Mouse (Mus musculus) liver, embryonic 12.5 days (tissue): ENCODE measurements around the gene Tulp2. TPM values are rescaled to one million over a fixed set of nuclear protein-coding genes. Genes with fewer than 3 reads are reported as not detected.
"Not testable (repeated sequence)": the region's sequence is repeated elsewhere in the genome, so short reads cannot be mapped to it uniquely, and the experiment has no call there.

Source experiments
- ATAC-seq: fragments of 200-750 bp; cut with Nextera tagmentation; 2 replicates; pipeline ENCODE4 v1.8.0; 2017; ENCODE audit warnings: moderate number of reproducible peaks, mild to moderate bottlenecking, moderate library complexity
- H3K27ac ChIP-seq: fragments of 300-500 bp; sonication (generic); 2 replicates; pipeline ENCODE4 v1.5.1; 2016; ENCODE audit warnings: mild to moderate bottlenecking
- H3K27me3 ChIP-seq: fragments of 300-500 bp; sonication (generic); replicated peaks from 2 replicates; pipeline ENCODE4 v1.6.1; 2016; ENCODE audit warnings: mild to moderate bottlenecking, moderate library complexity
- H3K36me3 ChIP-seq: fragments of 300-500 bp; sonication (generic); 2 replicates; pipeline ENCODE4 v1.6.1; 2016; ENCODE audit warnings: mild to moderate bottlenecking, moderate library complexity
- H3K4me1 ChIP-seq: fragments of 300-500 bp; sonication (generic); 2 replicates; pipeline ENCODE4 v1.6.1; 2016
- H3K4me2 ChIP-seq: fragments of 300-500 bp; sonication (generic); 2 replicates; pipeline ENCODE4 v1.6.1; 2016; ENCODE audit warnings: mild to moderate bottlenecking, moderate library complexity
- H3K4me3 ChIP-seq: fragments of 300-500 bp; sonication (generic); 2 replicates; pipeline ENCODE4 v1.5.1; 2016; ENCODE audit warnings: mild to moderate bottlenecking, moderate library complexity
- H3K9ac ChIP-seq: fragments of 300-500 bp; sonication (generic); 2 replicates; pipeline ENCODE4 v1.6.1; 2016; ENCODE audit warnings: mild to moderate bottlenecking, moderate library complexity
- H3K9me3 ChIP-seq: fragments of 300-500 bp; sonication (generic); replicated peaks from 2 replicates; pipeline ENCODE4 v1.6.1; 2016; ENCODE audit warnings: mild to moderate bottlenecking, moderate library complexity
- WGBS: fragments of 180-500 bp; shearing (Covaris S2); methylation state at CpG from one replicate; pipeline ENCODE4 v1.1.7; 2016; ENCODE audit not compliant: insufficient replicate concordance; 5-methylcytosine and 5-hydroxymethylcytosine counted together
- polyA plus RNA-seq: library from polyadenylated mRNA; unstranded; fragments of >200 nt; fragmentation: Nextera tagmentation; extraction: Ambion mirVana; gene quantifications from 2 replicates; pipeline ENCODE4 v1.2.1, GENCODE M21; 2016

Gene Tulp2
- polyA plus RNA-seq, 1 experiment from 2014 or later, result 2.0 TPM

GRCm38 (mm10) chr7:45451344-45451982 lies 30.2 kb upstream of the Tulp2 start:
- Histone ChIP-seq H3K4me2 (peak overlapping the region; percentile 20), H3K27ac (0 out of 2 replicates have a peak overlapping the region, but pooled peaks have one; percentile 12), H3K4me3 (no peak overlapping the region), H3K9me3 (no peaks in the 10 kb centered on the region), H3K27me3 (no peaks in the 10 kb centered on the region), H3K36me3 (peaks cover 32% of the 10 kb centered on the region), H3K9ac (no peak overlapping the region), H3K4me1 (peaks cover 34% of the 10 kb centered on the region)
- ATAC-seq, result peak; percentile 81
- WGBS, result 51% methylated on average over 23 of the region's 23 CpGs

- no peak overlapping the region for H3K4me2 ChIP-seq
- 89% methylated on average over 15 of the region's 15 CpGs for WGBS
- no peak for ATAC-seq
- peaks cover 38% of the 10 kb centered on the region for H3K4me1 ChIP-seq
- H3K4me3 ChIP-seq, result no peak overlapping the region
- peaks cover 46% of the 10 kb centered on the region for H3K36me3 ChIP-seq
- no peak overlapping the region for H3K9ac ChIP-seq
- H3K9me3 ChIP-seq, result no peaks in the 10 kb centered on the region
- H3K27ac ChIP-seq, result no peak overlapping the region
- H3K27me3 ChIP-seq, result no peaks in the 10 kb centered on the region
Measured at GRCm38 (mm10) chr7:45454971-45455370, 26.7 kb upstream of the Tulp2 start.

GRCm38 (mm10) chr7:45455932-45456696 lies 25.6 kb upstream of the Tulp2 start:
- Histone ChIP-seq H3K9me3 (no peaks in the 10 kb centered on the region), H3K4me1 (peaks cover 47% of the 10 kb centered on the region), H3K9ac (no peak overlapping the region), H3K27ac (peak overlapping the region; percentile 96), H3K4me3 (no peak overlapping the region), H3K27me3 (no peaks in the 10 kb centered on the region), H3K36me3 (peaks cover 50% of the 10 kb centered on the region), H3K4me2 (0 out of 2 replicates have a peak overlapping the region, but pooled peaks have one; percentile 88)
- ATAC-seq, result no peak
- WGBS, result 77% methylated on average over 13 of the region's 13 CpGs

GRCm38 (mm10) chr7:45456721-45457203 lies 24.9 kb upstream of the Tulp2 start:
- no peaks in the 10 kb centered on the region for H3K9me3 ChIP-seq
- WGBS, result 48% methylated on average over 9 of the region's 9 CpGs
- H3K36me3 ChIP-seq, result peaks cover 53% of the 10 kb centered on the region
- no peak for ATAC-seq
- no peaks in the 10 kb centered on the region for H3K27me3 ChIP-seq
- H3K4me3 ChIP-seq, result peak overlapping the region; percentile 87
- H3K4me1 ChIP-seq, result peaks cover 47% of the 10 kb centered on the region
- H3K9ac ChIP-seq, result peak overlapping the region; percentile 93; the same call in 1 of the 2 replicates
- H3K27ac ChIP-seq, result peak overlapping the region; percentile 96
- H3K4me2 ChIP-seq, result peak overlapping the region; percentile 88

GRCm38 (mm10) chr7:45457204-45458060 lies 24.2 kb upstream of the Tulp2 start:
- Histone ChIP-seq H3K4me1 (peaks cover 50% of the 10 kb centered on the region), H3K36me3 (peaks cover 60% of the 10 kb centered on the region), H3K4me2 (peak overlapping the region; percentile 88), H3K27ac (peak overlapping the region; percentile 96), H3K9me3 (no peaks in the 10 kb centered on the region), H3K9ac (peak overlapping the region; percentile 93), H3K4me3 (peak overlapping the region; percentile 87), H3K27me3 (no peaks in the 10 kb centered on the region)
- WGBS, result 37% methylated on average over 9 of the region's 10 CpGs
- peak; percentile 25 for ATAC-seq

- ATAC-seq, result peak; percentile 24
- peaks cover 68% of the 10 kb centered on the region for H3K36me3 ChIP-seq
- H3K4me1 ChIP-seq, result peaks cover 59% of the 10 kb centered on the region
- peak overlapping the region; percentile 88 for H3K4me2 ChIP-seq
- no peaks in the 10 kb centered on the region for H3K27me3 ChIP-seq
- peak overlapping the region; percentile 93 for H3K9ac ChIP-seq
- H3K4me3 ChIP-seq, result peak overlapping the region; percentile 87
- peak overlapping the region; percentile 96 for H3K27ac ChIP-seq
- no peaks in the 10 kb centered on the region for H3K9me3 ChIP-seq
- WGBS, result under 1% methylated on average over 43 of the region's 43 CpGs
Measured at GRCm38 (mm10) chr7:45458748-45459563, 22.7 kb upstream of the Tulp2 start.

GRCm38 (mm10) chr7:45459564-45460140 lies 22.0 kb upstream of the Tulp2 start, which contains the start of gene Ftl1:
Gene Ftl1, minus strand, starts transcription at chr7:45459884.
- H3K27me3 ChIP-seq, H3K9me3 ChIP-seq: not testable (repeated sequence)
- Histone ChIP-seq H3K9ac (peak within 1 kb of the TSS; percentile 93), H3K4me3 (peak within 1 kb of the TSS; percentile 87), H3K4me1 (peaks cover 61% of the 10 kb centered on the region), H3K36me3 (peaks cover 68% of the 10 kb centered on the region), H3K4me2 (peak within 1 kb of the TSS; percentile 88), H3K27ac (peak within 1 kb of the TSS; percentile 99)
- under 1% methylated on average over 36 of the region's 37 CpGs for WGBS
- peak; percentile 88 for ATAC-seq

- Histone ChIP-seq H3K27ac (peak overlapping the region; percentile 99), H3K4me2 (peak overlapping the region; percentile 88), H3K36me3 (peaks cover 68% of the 10 kb centered on the region), H3K4me1 (peaks cover 69% of the 10 kb centered on the region), H3K9ac (peak overlapping the region; percentile 93), H3K9me3 (no peaks in the 10 kb centered on the region), H3K4me3 (peak overlapping the region; percentile 87), H3K27me3 (no peaks in the 10 kb centered on the region)
- no peak for ATAC-seq
- 38% methylated on average over 7 of the region's 7 CpGs for WGBS
Measured at GRCm38 (mm10) chr7:45460377-45460776, 21.3 kb upstream of the Tulp2 start.

- peak; percentile 75 for ATAC-seq
- Histone ChIP-seq H3K27ac (peak overlapping the region; percentile 99), H3K4me2 (peak overlapping the region; percentile 88), H3K27me3 (no peaks in the 10 kb centered on the region), H3K36me3 (peaks cover 67% of the 10 kb centered on the region), H3K9me3 (no peaks in the 10 kb centered on the region), H3K9ac (peak overlapping the region; percentile 93), H3K4me3 (peak overlapping the region; percentile 87), H3K4me1 (peaks cover 74% of the 10 kb centered on the region)
- WGBS, result 1% methylated on average over 13 of the region's 13 CpGs
Measured at GRCm38 (mm10) chr7:45460860-45461314, 20.8 kb upstream of the Tulp2 start.

- Histone ChIP-seq H3K27me3 (no peaks in the 10 kb centered on the region), H3K27ac (peak overlapping the region; percentile 99), H3K9ac (peak overlapping the region; percentile 93), H3K36me3 (peaks cover 67% of the 10 kb centered on the region), H3K4me2 (peak overlapping the region; percentile 88), H3K9me3 (no peaks in the 10 kb centered on the region), H3K4me3 (peak overlapping the region; percentile 87), H3K4me1 (peaks cover 75% of the 10 kb centered on the region)
- 55% methylated on average over 5 of the region's 5 CpGs for WGBS
- ATAC-seq, result peak; percentile 14
Measured at GRCm38 (mm10) chr7:45461326-45461725, 20.4 kb upstream of the Tulp2 start.
